Mouse (Mus musculus): ENCODE data around the gene Cbln1. TPM values are rescaled to one million over a fixed set of nuclear protein-coding genes. Genes with fewer than 3 reads are reported as not detected.

Cbln1 gene
- polyA plus RNA-seq (2017; shearing (Covaris generic)) = not detected

GRCm38 (mm10) chr8:87472271-87473236 lies at the start of gene Cbln1:
TSS of gene Cbln1 (minus strand) at chr8:87472609.

Other genes with a start within 250 kb of the Cbln1 start
- not detected for gene 4933402J07Rik, start 91.2 kb upstream of the Cbln1 start, polyA plus RNA-seq (2017; shearing (Covaris generic))